Mouse (Mus musculus) cerebellum, adult (tissue): ENCODE measurements at regions not wholly inside any gene's neighbourhood (a gene's known extent, or its start where the extent isn't known, plus 50 kb on each side); places are given as distances from the start of the nearest gene placed in this dataset.

Experiments used
- ATAC-seq: cut with Nextera tagmentation; 2 replicates; pipeline ENCODE4 v1.9.2; 2017; ENCODE audit warnings: mild to moderate bottlenecking, moderate library complexity, mixed read lengths; ENCODE audit not compliant: insufficient number of reproducible peaks, low FRiP score, low TSS enrichment

GRCm38 (mm10) chr2:115090430-115091175 lies 435.8 kb upstream of the Dph6 start:
- ATAC-seq, result no peak

GRCm38 (mm10) chr2:115095351-115095750 lies 440.6 kb upstream of the Dph6 start:
- ATAC-seq, result no peak

GRCm38 (mm10) chr2:115101501-115101900 lies 446.7 kb upstream of the Dph6 start:
- ATAC-seq, result no peak

GRCm38 (mm10) chr2:115119429-115120205 lies 461.9 kb upstream of the BC052040 start:
- ATAC-seq, result no peak

GRCm38 (mm10) chr2:115120206-115120503 lies 461.4 kb upstream of the BC052040 start:
- ATAC-seq, result no peak

- ATAC-seq, result no peak
These were observed 454.7 kb upstream of the BC052040 start for GRCm38 (mm10) chr2:115126625-115127369.

GRCm38 (mm10) chr2:115131746-115132145 lies 449.8 kb upstream of the BC052040 start:
- no peak for ATAC-seq

GRCm38 (mm10) chr2:115132165-115132592 lies 449.3 kb upstream of the BC052040 start:
- ATAC-seq, result no peak

GRCm38 (mm10) chr2:115141416-115141815 lies 440.1 kb upstream of the BC052040 start:
- ATAC-seq, result no peak

- no peak for ATAC-seq
These were observed 409.4 kb upstream of the BC052040 start for GRCm38 (mm10) chr2:115172111-115172510.

GRCm38 (mm10) chr2:115177076-115177475 lies 404.4 kb upstream of the BC052040 start:
- ATAC-seq, result no peak

- ATAC-seq, result peak; percentile 84; the same call in 1 of the 2 replicates
These were observed 403.6 kb upstream of the BC052040 start for GRCm38 (mm10) chr2:115177896-115178295.

- peak; percentile 52; the same call in 1 of the 2 replicates for ATAC-seq
These were observed 370.3 kb upstream of the BC052040 start for GRCm38 (mm10) chr2:115211191-115211590.

- no peak for ATAC-seq
These were observed 368.1 kb upstream of the BC052040 start for GRCm38 (mm10) chr2:115213181-115213970.

GRCm38 (mm10) chr2:115214292-115214691 lies 367.2 kb upstream of the BC052040 start:
- no peak for ATAC-seq

GRCm38 (mm10) chr2:115230041-115230440 lies 351.5 kb upstream of the BC052040 start:
- ATAC-seq, result no peak

GRCm38 (mm10) chr2:115247673-115248072 lies 333.8 kb upstream of the BC052040 start:
- ATAC-seq, result no peak

- ATAC-seq, result no peak
These were observed 331.3 kb upstream of the BC052040 start for GRCm38 (mm10) chr2:115250019-115250807.

GRCm38 (mm10) chr2:115257391-115257790 lies 324.1 kb upstream of the BC052040 start:
- no peak for ATAC-seq
